Mouse (Mus musculus): ENCODE measurements around the gene Foxe3. TPM values are rescaled to one million over a fixed set of nuclear protein-coding genes. Genes with fewer than 3 reads are reported as not detected.

Foxe3 gene
- polyA plus RNA-seq, 1 experiment from 2014 or later: 0.27 TPM

- ATAC-seq (replicated peaks): 0 out of 2 replicates have a peak, but pooled peaks have one; percentile 22
- 2% methylated on average over 35 of the region's 35 CpGs for WGBS
- peaks cover 15% of the 10 kb centered on the region for H3K4me1 ChIP-seq
Observed at GRCm38 (mm10) chr4:114912705-114913593, 12.9 kb downstream of the Foxe3 start.

GRCm38 (mm10) chr4:114909602-114910484 lies 16.0 kb downstream of the Foxe3 start:
- Histone ChIP-seq H3K36me3 (replicated peaks) (no peaks in the 10 kb centered on the region), H3K27ac (no peak overlapping the region), H3K4me2 (peak overlapping the region; percentile 52), H3K9ac (no peak overlapping the region), H3K4me3 (peak overlapping the region; percentile 30), H3K27me3 (replicated peaks) (peaks cover 95% of the 10 kb centered on the region), H3K9me3 (no peaks in the 10 kb centered on the region), H3K4me1 (peaks cover 24% of the 10 kb centered on the region)
- 1% methylated on average over 20 of the region's 20 CpGs for WGBS
- ATAC-seq (replicated peaks): no peak

More at GRCm38 (mm10) chr4:114912705-114913593, 12.9 kb downstream of the Foxe3 start:
- Histone ChIP-seq H3K4me3 (no peak overlapping the region), H3K9ac (no peak overlapping the region), H3K27ac (no peak overlapping the region), H3K4me2 (no peak overlapping the region), H3K9me3 (no peaks in the 10 kb centered on the region), H3K27me3 (replicated peaks) (peaks cover 91% of the 10 kb centered on the region), H3K36me3 (replicated peaks) (no peaks in the 10 kb centered on the region)

- Histone ChIP-seq H3K4me1 (peaks cover 24% of the 10 kb centered on the region), H3K27me3 (replicated peaks) (peaks cover 93% of the 10 kb centered on the region), H3K4me2 (peak within 1 kb of the TSS; percentile 52), H3K27ac (no peak within 1 kb of the TSS), H3K9me3 (no peaks in the 10 kb centered on the region), H3K4me3 (peak within 1 kb of the TSS; percentile 30), H3K9ac (no peak within 1 kb of the TSS), H3K36me3 (replicated peaks) (no peaks in the 10 kb centered on the region)
- peak; percentile 74 for ATAC-seq (replicated peaks)
- WGBS: under 1% methylated on average over 64 of the region's 64 CpGs
Observed at GRCm38 (mm10) chr4:114908829-114909601, 16.8 kb downstream of the Foxe3 start, which contains the start of gene Foxd2. Foxd2 (minus strand) TSS chr4:114908873.

- Histone ChIP-seq H3K4me1 (peaks cover 24% of the 10 kb centered on the region), H3K4me3 (peak overlapping the region; percentile 30), H3K9me3 (no peaks in the 10 kb centered on the region), H3K4me2 (peak overlapping the region; percentile 52), H3K27me3 (replicated peaks) (peaks cover 92% of the 10 kb centered on the region), H3K27ac (no peak overlapping the region), H3K9ac (no peak overlapping the region), H3K36me3 (replicated peaks) (no peaks in the 10 kb centered on the region)
- under 1% methylated on average over 102 of the region's 103 CpGs for WGBS
- peak; percentile 53 for ATAC-seq (replicated peaks)
Observed at GRCm38 (mm10) chr4:114907951-114908828, 17.6 kb downstream of the Foxe3 start.

- ATAC-seq (replicated peaks): no peak
- H3K4me1 ChIP-seq: peaks cover 26% of the 10 kb centered on the region
Observed at GRCm38 (mm10) chr4:114907056-114907917, 18.5 kb downstream of the Foxe3 start.

DNA sequence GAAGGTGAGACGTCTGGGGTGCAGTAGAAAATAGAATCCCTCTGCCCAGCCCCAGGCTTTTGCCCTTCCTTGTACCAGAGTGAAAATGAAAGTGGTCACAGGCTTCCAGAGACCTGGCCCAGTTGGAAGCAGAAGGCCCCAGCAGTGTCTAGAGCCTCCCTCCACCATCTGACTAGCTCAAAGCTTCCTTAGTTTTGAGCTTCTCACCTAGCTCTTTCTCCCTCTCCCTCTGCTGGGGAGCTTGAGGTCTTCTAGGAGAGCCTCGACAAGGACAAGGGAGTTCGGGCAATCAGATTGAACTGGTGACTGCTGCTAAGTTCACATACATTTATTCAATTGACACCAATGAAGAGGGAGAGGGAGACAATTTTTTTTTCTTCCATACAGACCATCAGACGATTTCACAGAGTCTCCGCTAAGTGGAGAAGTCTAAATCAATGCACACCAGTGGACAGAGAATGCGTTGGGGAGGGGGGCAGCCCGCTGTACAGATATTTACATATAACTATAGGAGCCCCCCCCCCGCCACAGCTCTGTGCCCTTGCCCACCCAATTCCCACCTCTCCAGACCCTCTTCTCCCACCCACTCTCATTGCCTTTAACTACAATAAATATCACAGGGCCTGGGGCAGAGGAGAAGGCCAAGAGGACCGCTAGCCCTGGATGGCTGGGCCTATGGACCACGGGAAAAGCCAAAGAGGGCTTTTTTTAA lies 19.7 kb downstream of the Foxe3 start:
- H3K27ac ChIP-seq: no peak overlapping the region
- H3K9me3 ChIP-seq: no peaks in the 10 kb centered on the region
- no peak overlapping the region for H3K4me2 ChIP-seq
- no peaks in the 10 kb centered on the region for H3K36me3 ChIP-seq (replicated peaks)
- no peak overlapping the region for H3K4me3 ChIP-seq
- H3K27me3 ChIP-seq (replicated peaks): peaks cover 79% of the 10 kb centered on the region
- no peak overlapping the region for H3K9ac ChIP-seq
- 10% methylated on average over 10 of the region's 10 CpGs for WGBS
- ATAC-seq (replicated peaks): no peak
- H3K4me1 ChIP-seq: peaks cover 30% of the 10 kb centered on the region

More at GRCm38 (mm10) chr4:114907056-114907917, 18.5 kb downstream of the Foxe3 start:
- H3K4me2 ChIP-seq: peak overlapping the region; percentile 52
- peak overlapping the region; percentile 30 for H3K4me3 ChIP-seq
- no peaks in the 10 kb centered on the region for H3K36me3 ChIP-seq (replicated peaks)
- 1% methylated on average over 71 of the region's 74 CpGs for WGBS
- no peaks in the 10 kb centered on the region for H3K9me3 ChIP-seq
- peaks cover 84% of the 10 kb centered on the region for H3K27me3 ChIP-seq (replicated peaks)
- no peak overlapping the region for H3K9ac ChIP-seq
- H3K27ac ChIP-seq: no peak overlapping the region

- Histone ChIP-seq H3K9ac (no peak overlapping the region), H3K9me3 (no peaks in the 10 kb centered on the region), H3K27ac (no peak overlapping the region), H3K27me3 (replicated peaks) (peaks cover 79% of the 10 kb centered on the region), H3K4me1 (peaks cover 30% of the 10 kb centered on the region), H3K36me3 (replicated peaks) (no peaks in the 10 kb centered on the region), H3K4me2 (no peak overlapping the region), H3K4me3 (no peak overlapping the region)
- WGBS: 50% methylated on average over 3 of the region's 3 CpGs
- no peak for ATAC-seq (replicated peaks)
Observed at GRCm38 (mm10) chr4:114905501-114905900, 20.3 kb downstream of the Foxe3 start.

DNA sequence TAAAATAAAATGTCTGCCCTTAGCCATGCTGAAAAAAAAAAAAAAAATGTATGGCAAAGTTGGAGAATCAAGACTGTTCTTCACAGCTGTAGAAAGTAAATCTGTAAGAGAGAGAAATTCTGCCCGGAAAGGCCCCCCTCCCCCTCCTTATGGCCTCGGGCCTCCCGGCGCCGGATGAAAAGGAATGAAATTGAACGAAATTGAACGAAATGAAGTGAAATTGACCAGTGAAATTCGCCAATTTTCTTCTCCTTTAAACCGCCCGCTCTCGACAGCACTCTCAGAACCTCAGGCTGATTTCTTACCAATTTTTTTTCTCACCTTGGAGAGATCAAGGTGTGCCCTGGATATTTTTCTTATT lies 22.4 kb downstream of the Foxe3 start:
- Histone ChIP-seq H3K36me3 (replicated peaks) (no peaks in the 10 kb centered on the region), H3K4me2 (no peak overlapping the region), H3K27me3 (replicated peaks) (peaks cover 81% of the 10 kb centered on the region), H3K27ac (no peak overlapping the region), H3K4me3 (no peak overlapping the region), H3K9me3 (no peaks in the 10 kb centered on the region), H3K4me1 (peaks cover 19% of the 10 kb centered on the region), H3K9ac (no peak overlapping the region)
- 3% methylated on average over 11 of the region's 11 CpGs for WGBS
- ATAC-seq (replicated peaks): no peak

DNA sequence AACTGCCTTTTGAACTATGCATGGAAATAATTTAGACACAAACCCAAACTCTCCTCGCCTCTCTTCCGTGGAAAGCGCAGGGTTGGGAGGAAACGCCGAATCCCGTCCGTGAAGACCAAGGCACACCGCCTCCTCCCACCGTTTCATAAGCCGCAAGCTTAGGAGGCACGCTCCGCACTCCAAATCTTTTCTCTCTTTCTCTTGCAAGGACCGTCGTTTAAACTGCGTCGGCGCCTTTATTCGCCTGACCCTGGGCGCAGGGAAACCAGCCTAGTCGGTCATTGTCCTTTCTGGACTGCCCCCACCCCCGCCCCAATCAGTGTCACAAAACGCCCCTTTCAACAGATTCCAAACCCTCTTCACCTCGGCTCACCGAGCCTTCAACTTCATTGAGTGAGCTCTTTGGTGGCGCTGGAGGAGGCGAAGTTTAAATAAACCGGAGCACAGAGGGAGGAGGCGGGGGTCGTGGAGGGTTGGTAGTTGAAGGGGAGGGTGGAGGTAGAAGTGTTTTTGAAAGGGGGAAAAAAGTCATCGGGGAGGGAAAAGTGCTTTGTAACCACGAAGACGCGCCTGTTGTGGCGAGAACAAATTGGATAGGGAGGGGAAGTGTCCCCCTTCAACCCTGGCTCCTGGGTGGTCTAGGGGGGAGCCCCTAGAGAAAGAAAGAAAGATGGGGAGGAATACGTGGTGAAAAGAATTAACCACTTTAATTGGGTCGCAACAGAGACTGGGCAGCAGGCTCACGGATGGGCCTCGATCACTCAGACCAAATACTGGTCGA lies 23.0 kb downstream of the Foxe3 start:
- H3K36me3 ChIP-seq (replicated peaks): no peaks in the 10 kb centered on the region
- no peak overlapping the region for H3K27ac ChIP-seq
- H3K27me3 ChIP-seq (replicated peaks): peaks cover 81% of the 10 kb centered on the region
- H3K4me1 ChIP-seq: peaks cover 13% of the 10 kb centered on the region
- no peak overlapping the region for H3K4me3 ChIP-seq
- WGBS: under 1% methylated on average over 39 of the region's 39 CpGs
- no peaks in the 10 kb centered on the region for H3K9me3 ChIP-seq
- ATAC-seq (replicated peaks): no peak
- no peak overlapping the region for H3K4me2 ChIP-seq
- H3K9ac ChIP-seq: no peak overlapping the region

Measured in midbrain, embryonic 15.5 days (tissue).